Mouse (Mus musculus): ENCODE data around the gene Ccdc33.

DNA sequence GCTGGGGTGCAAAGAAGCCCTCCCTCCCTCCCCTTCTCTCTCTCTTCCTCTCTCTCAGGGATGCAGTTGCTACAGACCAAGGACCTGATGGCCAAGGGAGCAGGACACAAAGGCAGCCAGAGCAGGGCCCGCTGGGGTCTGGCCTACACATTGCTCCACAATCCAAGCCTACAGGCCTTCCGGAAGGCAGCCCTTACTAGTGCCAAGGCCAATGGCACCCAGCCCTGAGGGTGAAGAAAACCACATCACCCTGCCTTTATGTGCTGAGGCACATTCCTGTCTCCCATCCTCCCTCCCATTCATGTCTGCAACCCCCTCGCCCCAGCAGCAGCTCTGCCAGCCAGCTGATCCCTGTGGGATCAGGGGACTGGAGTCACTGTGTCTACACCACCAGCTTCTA lies 34.5 kb upstream of the Ccdc33 start:
- no peak for TF ChIP-seq CTCF (IDR thresholded peaks at IDR 0.05; ENCODE audit: low read depth)
- TF ChIP-seq EP300 (IDR thresholded peaks at IDR 0.05; ENCODE audit: low read depth) = no peak

Measured in liver, embryonic 14.5 days (tissue).